Mouse (Mus musculus) bone marrow macrophage, adult 2 months (primary cell): Measurements from ENCODE around the gene Sh2d7. TPM values are rescaled to one million over a fixed set of nuclear protein-coding genes. Genes with fewer than 3 reads are reported as not detected.

Experiments
- H3K27ac ChIP-seq: 2 replicates; pipeline ENCODE4 v1.5.1; 2012; ENCODE audit warnings: low read depth, low read length; ENCODE audit not compliant: insufficient read depth
- H3K4me1 ChIP-seq: 2 replicates; pipeline ENCODE4 v1.6.1; 2012; ENCODE audit warnings: low read length; ENCODE audit not compliant: control insufficient read depth, insufficient read depth
- H3K4me3 ChIP-seq: 2 replicates; pipeline ENCODE4 v1.5.1; 2012; ENCODE audit warnings: mild to moderate bottlenecking, low read length, moderate library complexity; ENCODE audit not compliant: insufficient read depth
- CTCF ChIP-seq: IDR thresholded peaks from 2 replicates; pipeline ENCODE4 v1.5.1; 2012; ENCODE audit warnings: low read depth, mild to moderate bottlenecking, low read length, moderate library complexity
- POLR2A ChIP-seq: IDR thresholded peaks from 2 replicates; pipeline ENCODE4 v1.6.1; 2012; ENCODE audit warnings: mild to moderate bottlenecking, low read depth, low read length, borderline replicate concordance
- polyA plus RNA-seq: library from polyadenylated mRNA; stranded (reverse); fragments of >200 nt; gene quantifications from 2 replicates; pipeline ENCODE4 v1.2.4, GENCODE M21; 2012; ENCODE audit not compliant: missing spikeins, insufficient read depth, insufficient read length

Sh2d7 gene
- polyA plus RNA-seq, 1 experiment = not detected

- Histone ChIP-seq H3K4me3 (no peak overlapping the region), H3K4me1 (no peaks in the 10 kb centered on the region), H3K27ac (no peak overlapping the region)
- TF ChIP-seq CTCF = no peak
These were observed 19.9 kb upstream of the Sh2d7 start for GRCm38 (mm10) chr9:54518921-54519320.

DNA sequence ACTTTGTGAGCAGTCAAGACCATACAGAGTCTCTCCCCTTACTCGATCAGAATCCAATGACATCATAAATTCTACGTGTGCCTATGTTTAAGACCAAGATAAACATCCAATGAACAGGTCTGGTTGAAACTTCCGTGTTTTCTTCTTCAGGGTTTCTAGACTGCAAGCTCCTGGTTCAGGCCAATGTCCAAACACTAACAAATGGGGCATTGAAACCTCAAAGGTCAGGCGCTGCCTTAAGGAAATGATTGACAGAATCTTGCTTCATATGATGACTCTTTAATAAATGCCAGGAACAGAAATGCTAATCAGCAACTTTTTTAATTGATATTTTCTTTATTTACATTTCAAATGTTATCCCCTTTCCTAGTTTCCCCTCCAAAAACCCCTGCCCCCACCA is 18.5 kb upstream of the Sh2d7 start:
- no peak overlapping the region for H3K4me3 ChIP-seq
- TF ChIP-seq POLR2A = no peak
- TF ChIP-seq CTCF = no peak
- no peaks in the 10 kb centered on the region for H3K4me1 ChIP-seq
- no peak overlapping the region for H3K27ac ChIP-seq

DNA sequence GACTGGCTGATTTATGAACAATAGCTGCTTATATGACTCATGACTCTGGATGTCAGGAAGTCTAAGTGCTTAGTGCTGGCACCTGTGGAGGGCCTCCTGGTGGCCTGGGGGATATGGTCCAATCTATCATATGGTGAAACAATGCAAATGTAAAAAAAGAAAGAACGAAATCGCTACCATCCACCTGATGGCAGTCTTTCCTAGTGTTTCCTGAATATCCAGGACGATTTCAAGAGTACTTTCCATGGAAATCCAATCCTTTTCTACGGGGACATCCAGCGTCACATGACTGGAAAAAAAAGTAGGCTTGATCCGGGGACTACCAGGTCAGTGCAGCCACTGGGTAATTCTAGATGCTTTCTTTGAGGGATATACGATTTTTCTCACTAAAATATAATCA is 11.1 kb upstream of the Sh2d7 start:
- Histone ChIP-seq H3K4me3 (no peak overlapping the region), H3K4me1 (no peaks in the 10 kb centered on the region), H3K27ac (no peak overlapping the region)
- TF ChIP-seq CTCF = no peak
- TF ChIP-seq POLR2A = no peak

DNA sequence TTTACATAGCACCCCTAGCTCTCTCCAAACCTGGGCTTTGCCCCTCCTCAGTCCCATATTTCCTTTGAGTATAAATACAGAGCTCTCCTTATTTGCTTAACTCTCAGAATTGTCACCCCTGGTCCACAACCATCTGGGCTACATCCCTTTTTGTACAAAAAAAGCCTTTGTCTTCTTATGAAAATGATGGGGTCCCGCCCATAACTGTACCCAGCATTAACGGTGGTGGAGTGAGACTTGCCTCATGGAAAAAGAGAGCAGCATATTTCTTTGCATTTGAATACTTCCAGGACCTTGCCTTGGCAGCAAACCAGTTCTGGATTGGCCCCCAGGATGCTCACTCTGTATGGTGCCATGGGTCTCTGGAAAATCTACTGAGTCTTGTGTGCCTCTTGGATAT is 8.8 kb upstream of the Sh2d7 start:
- H3K4me1 ChIP-seq = no peaks in the 10 kb centered on the region

GRCm38 (mm10) chr9:54530836-54531235 is 7.9 kb upstream of the Sh2d7 start:
- TF ChIP-seq CTCF = no peak
- TF ChIP-seq POLR2A = no peak
- H3K4me1 ChIP-seq = no peaks in the 10 kb centered on the region
- H3K27ac ChIP-seq = no peak overlapping the region
- no peak overlapping the region for H3K4me3 ChIP-seq

More for the DNA sequence above, 8.8 kb upstream of the Sh2d7 start:
- TF ChIP-seq POLR2A (no peak), CTCF (no peak)
- H3K4me3 ChIP-seq = no peak overlapping the region
- H3K27ac ChIP-seq = no peak overlapping the region

DNA sequence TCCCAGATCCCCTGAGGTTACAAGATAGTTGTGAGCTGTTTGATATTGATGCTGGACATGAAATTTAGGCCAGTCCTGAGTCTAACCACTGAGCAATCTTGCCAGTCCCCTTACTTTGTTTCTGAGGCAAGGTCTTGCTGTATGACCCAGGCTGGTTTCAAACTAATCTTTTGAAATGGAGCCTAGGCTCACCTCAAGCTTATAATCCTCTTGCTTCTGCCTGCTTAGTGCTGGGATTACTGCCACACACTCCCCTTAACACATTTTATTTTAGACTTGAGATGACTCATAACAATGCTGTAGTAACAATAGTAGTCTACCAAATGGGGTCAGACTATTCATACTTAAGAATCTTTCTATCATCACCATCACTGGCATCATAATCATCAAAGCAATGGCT is 7.4 kb upstream of the Sh2d7 start:
- Histone ChIP-seq H3K27ac (no peak overlapping the region), H3K4me1 (no peaks in the 10 kb centered on the region), H3K4me3 (no peak overlapping the region)
- TF ChIP-seq POLR2A (no peak), CTCF (no peak)

- Histone ChIP-seq H3K27ac (no peak overlapping the region), H3K4me3 (no peak overlapping the region), H3K4me1 (peaks cover 3% of the 10 kb centered on the region; the same call in 1 of the 2 replicates)
- TF ChIP-seq CTCF = no peak
- TF ChIP-seq POLR2A = no peak
These were observed 5.9 kb upstream of the Sh2d7 start for GRCm38 (mm10) chr9:54532926-54533325.

DNA sequence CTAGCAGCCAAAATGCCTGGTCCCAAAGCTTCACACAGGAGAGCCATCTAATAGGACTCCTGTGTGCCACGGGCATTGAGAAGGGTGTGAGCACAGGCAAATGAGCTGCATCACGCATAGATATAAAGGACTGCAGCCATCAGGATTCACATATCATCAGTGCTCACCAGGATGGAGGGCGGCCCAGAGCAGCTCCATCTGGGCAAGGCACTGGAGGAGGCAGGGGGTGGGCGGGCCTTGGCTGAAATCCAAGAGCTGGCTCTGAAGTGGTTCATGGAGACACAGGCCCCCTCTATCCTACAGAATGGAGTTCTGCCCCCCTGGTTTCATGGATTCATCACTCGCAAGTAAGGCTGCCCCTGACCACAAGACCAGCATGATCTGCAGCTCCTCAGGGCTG is 4.8 kb upstream of the Sh2d7 start:
- peaks cover 3% of the 10 kb centered on the region; the same call in 1 of the 2 replicates for H3K4me1 ChIP-seq
- TF ChIP-seq POLR2A = no peak
- no peak for TF ChIP-seq CTCF
- H3K27ac ChIP-seq = no peak overlapping the region
- H3K4me3 ChIP-seq = no peak overlapping the region

GRCm38 (mm10) chr9:54536236-54536635 is 2.5 kb upstream of the Sh2d7 start:
- H3K27ac ChIP-seq = no peak overlapping the region
- H3K4me1 ChIP-seq = peaks cover 3% of the 10 kb centered on the region; the same call in 1 of the 2 replicates
- H3K4me3 ChIP-seq = no peak overlapping the region
- TF ChIP-seq CTCF (no peak), POLR2A (no peak)

DNA sequence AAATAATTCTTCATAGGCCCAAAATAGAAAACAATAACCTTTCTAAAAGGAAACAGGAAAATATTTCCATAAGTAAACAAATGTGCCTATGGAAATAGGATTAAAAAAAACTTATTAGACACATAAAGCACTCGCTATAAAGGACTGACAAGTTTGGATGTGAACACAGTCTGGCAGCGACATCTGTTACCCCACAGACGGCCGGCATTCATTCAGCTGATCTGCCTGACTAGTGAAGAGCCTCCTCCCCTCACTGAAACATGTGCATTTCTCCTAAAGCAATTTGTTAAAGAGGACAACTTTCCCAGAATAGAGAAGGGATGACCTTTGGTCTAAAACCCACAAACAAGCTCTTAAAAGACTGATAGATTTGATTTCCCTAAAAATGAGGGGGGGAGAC is 1.8 kb upstream of the Sh2d7 start:
- H3K27ac ChIP-seq = no peak overlapping the region
- TF ChIP-seq POLR2A = no peak
- no peak for TF ChIP-seq CTCF
- peaks cover 3% of the 10 kb centered on the region; the same call in 1 of the 2 replicates for H3K4me1 ChIP-seq
- H3K4me3 ChIP-seq = no peak overlapping the region

GRCm38 (mm10) chr9:54537480-54537879 is 1.3 kb upstream of the Sh2d7 start:
- H3K27ac ChIP-seq = no peak overlapping the region
- H3K4me1 ChIP-seq = peaks cover 3% of the 10 kb centered on the region; the same call in 1 of the 2 replicates
- no peak overlapping the region for H3K4me3 ChIP-seq
- TF ChIP-seq CTCF = no peak
- no peak for TF ChIP-seq POLR2A
